Mouse (Mus musculus): ENCODE results near the gene Atp6v1c2. TPM values are rescaled to one million over a fixed set of nuclear protein-coding genes. Genes with fewer than 3 reads are reported as not detected.

Gene Atp6v1c2
- polyA plus RNA-seq, 1 experiment from 2014 or later: 0.12 TPM

- WGBS (ENCODE audit: insufficient replicate concordance): 71% methylated on average over 3 of the region's 3 CpGs
Measured at GRCm38 (mm10) chr12:17318453-17318852, 10.7 kb downstream of the Atp6v1c2 start.

DNA sequence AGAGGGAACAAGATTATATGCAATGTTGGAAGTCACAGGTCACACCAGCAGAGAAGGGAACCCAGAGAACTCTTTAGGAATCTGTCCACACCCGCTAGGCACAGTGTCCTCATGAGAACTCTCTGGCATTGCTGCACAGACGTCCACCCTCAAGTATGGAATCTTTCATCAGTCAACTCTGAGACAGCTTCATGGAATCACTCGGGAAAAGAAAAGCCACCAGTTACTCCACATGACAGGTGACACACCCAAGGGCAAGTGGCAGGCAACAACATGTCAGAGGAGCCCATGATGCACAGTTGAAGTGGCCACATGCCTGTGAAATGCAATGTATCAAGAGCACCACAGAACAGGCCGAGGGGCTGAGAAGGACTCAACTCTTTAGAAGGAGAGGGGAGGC, 11.2 kb downstream of the Atp6v1c2 start:
- Histone ChIP-seq H3K4me2 (no peak overlapping the region), H3K4me3 (no peak overlapping the region), H3K9me3 (replicated peaks) (no peaks in the 10 kb centered on the region), H3K27me3 (replicated peaks) (peaks cover 14% of the 10 kb centered on the region), H3K4me1 (no peaks in the 10 kb centered on the region), H3K36me3 (no peaks in the 10 kb centered on the region), H3K9ac (no peak overlapping the region), H3K27ac (no peak overlapping the region)
- no peak for ATAC-seq
- 50% methylated on average over 4 of the region's 4 CpGs for WGBS (ENCODE audit: insufficient replicate concordance)

More at GRCm38 (mm10) chr12:17318453-17318852, 10.7 kb downstream of the Atp6v1c2 start:
- no peaks in the 10 kb centered on the region for H3K9me3 ChIP-seq (replicated peaks)
- no peak overlapping the region for H3K4me3 ChIP-seq
- no peak overlapping the region for H3K4me2 ChIP-seq
- H3K4me1 ChIP-seq: no peaks in the 10 kb centered on the region
- peaks cover 19% of the 10 kb centered on the region for H3K27me3 ChIP-seq (replicated peaks)
- H3K36me3 ChIP-seq: no peaks in the 10 kb centered on the region
- H3K9ac ChIP-seq: no peak overlapping the region
- no peak overlapping the region for H3K27ac ChIP-seq
- ATAC-seq: no peak

- Histone ChIP-seq H3K4me2 (no peak overlapping the region), H3K27ac (no peak overlapping the region), H3K9me3 (replicated peaks) (no peaks in the 10 kb centered on the region), H3K4me3 (no peak overlapping the region), H3K27me3 (replicated peaks) (0 out of 2 replicates have a peak, but pooled peaks cover 5% of the 10 kb centered on the region), H3K36me3 (no peaks in the 10 kb centered on the region), H3K9ac (no peak overlapping the region), H3K4me1 (no peaks in the 10 kb centered on the region)
- no peak for ATAC-seq
- 65% methylated on average over 5 of the region's 5 CpGs for WGBS (ENCODE audit: insufficient replicate concordance)
Measured at GRCm38 (mm10) chr12:17316096-17316495, 13.1 kb downstream of the Atp6v1c2 start.

GRCm38 (mm10) chr12:17310852-17311839, 18.0 kb downstream of the Atp6v1c2 start:
- Histone ChIP-seq H3K4me3 (no peak overlapping the region), H3K9ac (no peak overlapping the region), H3K4me2 (no peak overlapping the region), H3K4me1 (no peaks in the 10 kb centered on the region), H3K9me3 (replicated peaks) (no peaks in the 10 kb centered on the region), H3K36me3 (no peaks in the 10 kb centered on the region), H3K27ac (no peak overlapping the region), H3K27me3 (replicated peaks) (no peaks in the 10 kb centered on the region)
- 66% methylated on average over 16 of the region's 16 CpGs for WGBS (ENCODE audit: insufficient replicate concordance)
- ATAC-seq: no peak

GRCm38 (mm10) chr12:17308246-17308645, 20.9 kb downstream of the Atp6v1c2 start:
- ATAC-seq: no peak
- H3K27me3 ChIP-seq (replicated peaks): no peaks in the 10 kb centered on the region
- H3K9me3 ChIP-seq (replicated peaks): no peaks in the 10 kb centered on the region
- 42% methylated on average over 4 of the region's 4 CpGs for WGBS (ENCODE audit: insufficient replicate concordance)
- no peak overlapping the region for H3K27ac ChIP-seq
- no peak overlapping the region for H3K9ac ChIP-seq
- no peaks in the 10 kb centered on the region for H3K36me3 ChIP-seq
- H3K4me2 ChIP-seq: no peak overlapping the region
- H3K4me1 ChIP-seq: no peaks in the 10 kb centered on the region
- H3K4me3 ChIP-seq: no peak overlapping the region

DNA sequence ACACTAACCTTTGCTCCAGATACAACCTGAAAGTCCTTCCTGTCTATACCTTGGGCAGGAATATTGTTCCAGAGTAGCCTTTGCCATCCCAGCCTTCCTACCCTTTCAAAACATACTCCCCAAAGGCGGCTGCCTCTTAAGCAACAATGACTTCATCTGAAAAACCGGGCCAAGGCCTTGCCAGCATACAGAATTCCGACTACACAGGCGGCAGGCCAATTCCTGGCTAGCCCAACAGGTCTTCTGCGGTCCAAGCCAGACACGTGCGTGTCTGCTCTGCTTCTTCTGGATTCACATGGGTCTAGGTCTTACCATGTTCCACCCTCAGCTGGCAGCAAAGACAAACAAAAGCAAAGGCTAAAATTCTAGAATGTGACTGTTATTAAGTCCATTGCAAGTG, 23.7 kb downstream of the Atp6v1c2 start:
- no peak for ATAC-seq
- Histone ChIP-seq H3K27me3 (replicated peaks) (no peaks in the 10 kb centered on the region), H3K4me3 (no peak overlapping the region), H3K4me2 (no peak overlapping the region), H3K9me3 (replicated peaks) (no peaks in the 10 kb centered on the region), H3K4me1 (no peaks in the 10 kb centered on the region), H3K36me3 (no peaks in the 10 kb centered on the region), H3K27ac (no peak overlapping the region), H3K9ac (no peak overlapping the region)
- 67% methylated on average over 7 of the region's 7 CpGs for WGBS (ENCODE audit: insufficient replicate concordance)

DNA sequence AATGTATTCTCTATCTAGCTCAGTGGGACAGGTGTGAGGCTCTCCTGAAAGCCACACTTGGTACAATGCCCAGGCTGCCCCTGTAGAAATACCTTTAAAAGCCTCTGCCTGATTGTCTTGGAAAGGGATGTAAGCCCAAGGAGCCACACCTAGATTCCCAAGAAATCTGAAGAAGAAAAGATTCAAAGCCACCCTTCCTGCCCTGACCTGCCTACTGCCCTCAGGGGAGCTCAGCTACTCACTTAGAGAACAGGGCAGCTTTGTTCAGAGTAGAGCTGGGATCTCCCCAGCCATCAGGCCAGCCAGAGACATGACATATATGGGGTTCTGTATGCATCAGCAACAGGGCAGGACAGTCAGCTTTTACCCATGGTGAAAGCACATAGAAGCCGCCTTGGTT, 29.3 kb downstream of the Atp6v1c2 start:
- H3K36me3 ChIP-seq: no peaks in the 10 kb centered on the region
- no peaks in the 10 kb centered on the region for H3K4me1 ChIP-seq
- H3K4me3 ChIP-seq: no peak overlapping the region
- 88% methylated on average over 1 of the region's 1 CpGs for WGBS (ENCODE audit: insufficient replicate concordance)
- H3K4me2 ChIP-seq: no peak overlapping the region
- no peaks in the 10 kb centered on the region for H3K27me3 ChIP-seq (replicated peaks)
- H3K9ac ChIP-seq: no peak overlapping the region
- no peaks in the 10 kb centered on the region for H3K9me3 ChIP-seq (replicated peaks)
- H3K27ac ChIP-seq: no peak overlapping the region
- no peak for ATAC-seq

- ATAC-seq: no peak
- 31% methylated on average over 2 of the region's 2 CpGs for WGBS (ENCODE audit: insufficient replicate concordance)
- H3K27me3 ChIP-seq (replicated peaks): no peaks in the 10 kb centered on the region
- no peak overlapping the region for H3K27ac ChIP-seq
- no peaks in the 10 kb centered on the region for H3K4me1 ChIP-seq
- H3K9ac ChIP-seq: no peak overlapping the region
- no peak overlapping the region for H3K4me3 ChIP-seq
- H3K36me3 ChIP-seq: no peaks in the 10 kb centered on the region
- no peaks in the 10 kb centered on the region for H3K9me3 ChIP-seq (replicated peaks)
- H3K4me2 ChIP-seq: no peak overlapping the region
Measured at GRCm38 (mm10) chr12:17296899-17297298, 32.3 kb downstream of the Atp6v1c2 start.

GRCm38 (mm10) chr12:17290569-17290968, 38.6 kb downstream of the Atp6v1c2 start:
- WGBS (ENCODE audit: insufficient replicate concordance): 49% methylated on average over 4 of the region's 4 CpGs

GRCm38 (mm10) chr12:17289913-17290312, 39.2 kb downstream of the Atp6v1c2 start:
- no peak overlapping the region for H3K9ac ChIP-seq
- no peak overlapping the region for H3K27ac ChIP-seq
- peaks cover 7% of the 10 kb centered on the region for H3K36me3 ChIP-seq
- H3K4me1 ChIP-seq: no peaks in the 10 kb centered on the region
- no peaks in the 10 kb centered on the region for H3K9me3 ChIP-seq (replicated peaks)
- ATAC-seq: no peak
- H3K4me2 ChIP-seq: no peak overlapping the region
- 66% methylated on average over 2 of the region's 2 CpGs for WGBS (ENCODE audit: insufficient replicate concordance)
- H3K27me3 ChIP-seq (replicated peaks): no peaks in the 10 kb centered on the region
- no peak overlapping the region for H3K4me3 ChIP-seq

More at GRCm38 (mm10) chr12:17290569-17290968, 38.6 kb downstream of the Atp6v1c2 start:
- Histone ChIP-seq H3K27me3 (replicated peaks) (no peaks in the 10 kb centered on the region), H3K4me1 (no peaks in the 10 kb centered on the region), H3K9ac (no peak overlapping the region), H3K36me3 (peaks cover under 1% of the 10 kb centered on the region; the same call in 1 of the 2 replicates), H3K27ac (no peak overlapping the region), H3K9me3 (replicated peaks) (no peaks in the 10 kb centered on the region), H3K4me2 (no peak overlapping the region), H3K4me3 (no peak overlapping the region)
- ATAC-seq: no peak

DNA sequence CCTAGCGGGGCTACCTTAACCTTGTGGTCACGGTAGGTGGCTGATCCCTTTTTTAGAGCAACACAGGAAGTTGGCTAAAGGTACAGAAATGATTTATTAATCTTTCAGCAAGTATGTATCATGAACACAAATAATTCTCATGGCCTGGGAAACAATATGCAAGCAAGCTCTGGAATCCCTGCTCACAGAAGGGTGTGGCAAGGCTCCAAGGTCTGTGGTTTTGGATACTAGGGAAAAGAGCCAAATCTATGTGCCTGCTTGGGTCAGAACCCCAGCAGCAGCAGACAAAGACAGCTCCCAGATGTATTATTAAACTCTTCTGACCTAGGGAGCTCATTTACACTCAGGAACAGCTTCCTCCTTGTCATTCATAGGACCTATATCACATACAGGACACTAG, 40.1 kb downstream of the Atp6v1c2 start:
- H3K27ac ChIP-seq: no peak overlapping the region
- H3K4me1 ChIP-seq: no peaks in the 10 kb centered on the region
- no peak overlapping the region for H3K4me3 ChIP-seq
- 59% methylated on average over 2 of the region's 2 CpGs for WGBS (ENCODE audit: insufficient replicate concordance)
- no peaks in the 10 kb centered on the region for H3K27me3 ChIP-seq (replicated peaks)
- H3K9ac ChIP-seq: no peak overlapping the region
- ATAC-seq: no peak
- no peaks in the 10 kb centered on the region for H3K9me3 ChIP-seq (replicated peaks)
- no peak overlapping the region for H3K4me2 ChIP-seq
- peaks cover 15% of the 10 kb centered on the region for H3K36me3 ChIP-seq

- Histone ChIP-seq H3K27ac (no peak overlapping the region), H3K4me3 (no peak overlapping the region), H3K4me2 (no peak overlapping the region), H3K9me3 (replicated peaks) (no peaks in the 10 kb centered on the region), H3K4me1 (no peaks in the 10 kb centered on the region), H3K27me3 (replicated peaks) (no peaks in the 10 kb centered on the region), H3K9ac (no peak overlapping the region), H3K36me3 (peaks cover 21% of the 10 kb centered on the region)
- ATAC-seq: no peak
- WGBS (ENCODE audit: insufficient replicate concordance): 59% methylated on average over 4 of the region's 4 CpGs
Measured at GRCm38 (mm10) chr12:17288496-17288895, 40.7 kb downstream of the Atp6v1c2 start.

All from liver, embryonic 12.5 days (tissue).